Mouse (Mus musculus) layer of hippocampus, postnatal 25 days (tissue): ENCODE results near the gene Pdcd4. TPM values are rescaled to one million over a fixed set of nuclear protein-coding genes. Genes with fewer than 3 reads are reported as not detected.

Source experiments
- DNase-seq, 2 experiments: peaks; one replicate each; pipeline ENCODE4 v3.0.0; 2022; ENCODE audit warnings: mixed read lengths in 2 of 2, low spot score in 1 of 2; ENCODE audit errors: extremely low spot score in 1 of 2
- total RNA-seq, 2 experiments: library from RNA; stranded (reverse); gene quantifications; 2 replicates each; pipeline ENCODE4 v1.2.3; 2021

Gene Pdcd4
- total RNA-seq, 2 experiments from 2014 or later = 118 to 120 TPM

GRCm38 (mm10) chr19:53870568-53870967 is 21.5 kb upstream of the Pdcd4 start:
- DNase-seq = no peak

GRCm38 (mm10) chr19:53871502-53871901 is 20.5 kb upstream of the Pdcd4 start:
- DNase-seq = no peak

- no peak for DNase-seq
Observed at GRCm38 (mm10) chr19:53872994-53873713, 18.9 kb upstream of the Pdcd4 start.

- no peak for DNase-seq
Observed at GRCm38 (mm10) chr19:53875246-53875645, 16.8 kb upstream of the Pdcd4 start.

GRCm38 (mm10) chr19:53877779-53878178 is 14.3 kb upstream of the Pdcd4 start:
- DNase-seq = no peak

- no peak for DNase-seq
Observed at GRCm38 (mm10) chr19:53880460-53880859, 11.6 kb upstream of the Pdcd4 start.

- DNase-seq = no peak
Observed at GRCm38 (mm10) chr19:53881786-53882185, 10.2 kb upstream of the Pdcd4 start.

- no peak for DNase-seq
Observed at GRCm38 (mm10) chr19:53885450-53885849, 6.6 kb upstream of the Pdcd4 start.

GRCm38 (mm10) chr19:53886576-53887370 is 5.3 kb upstream of the Pdcd4 start:
- DNase-seq = no peak

- no peak for DNase-seq
Observed at GRCm38 (mm10) chr19:53887822-53888221, 4.2 kb upstream of the Pdcd4 start.

- DNase-seq = no peak
Observed at GRCm38 (mm10) chr19:53888331-53888730, 3.7 kb upstream of the Pdcd4 start.

- DNase-seq = no peak
Observed at GRCm38 (mm10) chr19:53889555-53889954, 2.5 kb upstream of the Pdcd4 start.

- DNase-seq = no peak
Observed at GRCm38 (mm10) chr19:53890274-53890673, 1.8 kb upstream of the Pdcd4 start.

- DNase-seq = no peak
Observed at GRCm38 (mm10) chr19:53890781-53891251, 1.2 kb upstream of the Pdcd4 start.

- no peak for DNase-seq
Observed at GRCm38 (mm10) chr19:53891569-53891968, 462 bp upstream of the Pdcd4 start.

GRCm38 (mm10) chr19:53892838-53893359 is 868 bp downstream of the Pdcd4 start:
- DNase-seq = no peak

GRCm38 (mm10) chr19:53893711-53894171 is 1.7 kb downstream of the Pdcd4 start:
- DNase-seq = no peak

GRCm38 (mm10) chr19:53894538-53895121 is 2.6 kb downstream of the Pdcd4 start:
- DNase-seq = no peak

GRCm38 (mm10) chr19:53898046-53898445 is 6.0 kb downstream of the Pdcd4 start:
- DNase-seq = no peak

GRCm38 (mm10) chr19:53898498-53898897 is 6.5 kb downstream of the Pdcd4 start:
- DNase-seq = no peak
